Mouse (Mus musculus) megakaryocyte, embryonic 14.5 days (primary cell): ENCODE data around the gene Rab10. TPM values are rescaled to one million over a fixed set of nuclear protein-coding genes. Genes with fewer than 3 reads are reported as not detected.

Source experiments
- H3K27me3 ChIP-seq: replicated peaks from 2 replicates; pipeline ENCODE3; 2012; ENCODE audit warnings: inconsistent platforms
- H3K36me3 ChIP-seq: replicated peaks from 2 replicates; pipeline ENCODE3; 2012; ENCODE audit warnings: low read length, inconsistent platforms, mixed read lengths
- H3K4me1 ChIP-seq: 2 replicates; pipeline ENCODE4 v1.6.1; 2012; ENCODE audit warnings: inconsistent platforms
- H3K4me3 ChIP-seq: replicated peaks from 2 replicates; pipeline ENCODE3; 2012; ENCODE audit warnings: moderate library complexity, mild to moderate bottlenecking, inconsistent platforms
- H3K9me3 ChIP-seq: 2 replicates; pipeline ENCODE4 v1.6.1; 2012; ENCODE audit warnings: inconsistent platforms
- FLI1 ChIP-seq: IDR thresholded peaks from 2 replicates; pipeline ENCODE4 v1.6.1; 2012; ENCODE audit warnings: low read length, inconsistent platforms, mixed read lengths
- GATA1 ChIP-seq: IDR thresholded peaks from 3 replicates; pipeline ENCODE4 v1.6.1; 2012; ENCODE audit warnings: mixed read lengths, low read length, inconsistent platforms, borderline replicate concordance
- polyA plus RNA-seq: library from polyadenylated mRNA; stranded (reverse); fragments of >175 nt; gene quantifications from 2 replicates; pipeline ENCODE4 v1.2.3, GENCODE M21; 2012; ENCODE audit warnings: low replicate concordance; ENCODE audit not compliant: insufficient read depth

The Rab10 gene
- polyA plus RNA-seq, 1 experiment = 44.4 TPM

DNA sequence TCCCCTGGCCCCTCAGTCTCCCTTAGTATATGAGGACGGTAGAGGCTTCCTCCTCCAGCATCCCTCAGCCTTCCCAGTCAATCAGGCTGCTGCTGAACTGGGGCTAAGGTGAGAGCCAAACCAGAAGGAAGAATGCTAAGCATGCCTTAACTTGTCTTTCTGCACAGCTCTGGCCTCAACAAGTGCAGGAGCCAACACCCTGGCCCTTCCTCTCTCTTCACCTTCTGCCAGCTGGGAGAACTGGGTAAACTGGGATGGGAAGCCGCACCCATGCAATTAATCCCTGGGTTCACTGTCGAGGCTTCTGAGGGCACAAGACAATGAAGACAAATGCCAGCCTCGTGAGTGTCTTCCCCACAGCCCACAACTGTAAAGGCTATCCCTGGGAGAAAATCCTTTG lies 19.9 kb upstream of the Rab10 start:
- Histone ChIP-seq H3K9me3 (peaks cover 5% of the 10 kb centered on the region; the same call in 1 of the 2 replicates), H3K27me3 (no peaks in the 10 kb centered on the region), H3K4me1 (no peaks in the 10 kb centered on the region), H3K36me3 (no peaks in the 10 kb centered on the region), H3K4me3 (no peak overlapping the region)
- TF ChIP-seq GATA1 = no peak
- TF ChIP-seq FLI1 = no peak

DNA sequence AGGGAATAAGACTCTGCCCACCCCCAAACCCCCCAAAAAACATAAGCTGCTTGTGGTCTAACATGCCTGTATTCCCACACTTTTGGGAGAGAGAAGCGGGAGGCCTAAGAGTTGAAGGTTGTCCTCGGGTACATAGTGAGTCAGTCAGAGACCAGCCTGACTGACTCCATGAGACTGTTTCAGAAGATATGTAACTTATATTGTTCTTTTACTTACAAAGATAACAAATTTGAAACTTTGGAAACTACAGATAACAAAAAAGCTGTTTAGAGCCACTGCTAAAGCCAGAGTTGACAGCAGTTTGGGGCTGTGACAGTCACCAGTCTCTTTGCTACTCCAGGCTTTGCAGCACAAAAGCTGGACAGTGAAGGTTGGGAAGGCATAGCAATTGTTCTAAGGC lies 15.5 kb upstream of the Rab10 start:
- Histone ChIP-seq H3K9me3 (peaks cover under 1% of the 10 kb centered on the region; the same call in 1 of the 2 replicates), H3K4me1 (peaks cover 10% of the 10 kb centered on the region), H3K36me3 (no peaks in the 10 kb centered on the region), H3K4me3 (no peak overlapping the region), H3K27me3 (no peaks in the 10 kb centered on the region)
- TF ChIP-seq FLI1 = no peak
- no peak for TF ChIP-seq GATA1

- Histone ChIP-seq H3K4me3 (no peak overlapping the region), H3K4me1 (peaks cover 14% of the 10 kb centered on the region), H3K36me3 (no peaks in the 10 kb centered on the region), H3K9me3 (no peaks in the 10 kb centered on the region), H3K27me3 (no peaks in the 10 kb centered on the region)
- TF ChIP-seq GATA1 = no peak
These were observed 13.5 kb upstream of the Rab10 start for GRCm38 (mm10) chr12:3323241-3323640.

DNA sequence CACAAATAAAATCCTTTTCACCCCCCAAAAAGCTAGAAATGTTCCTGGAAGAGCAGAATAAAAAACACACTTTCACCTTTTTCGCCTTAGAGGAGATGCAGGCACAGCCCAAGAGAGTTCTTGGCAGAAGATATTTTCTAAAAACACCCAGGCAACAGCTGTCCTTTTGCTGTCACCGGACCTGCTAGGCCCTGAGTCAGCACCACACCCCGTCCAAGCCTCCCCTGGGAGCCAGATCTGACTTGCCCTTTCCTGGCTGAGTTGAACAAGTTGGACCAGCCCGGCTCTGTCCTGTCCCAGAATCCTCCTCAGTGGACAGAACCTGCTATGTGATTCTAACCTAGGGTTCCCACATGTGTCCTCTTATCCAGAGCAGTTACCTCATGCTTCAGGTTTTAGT lies 9.6 kb upstream of the Rab10 start:
- Histone ChIP-seq H3K36me3 (no peaks in the 10 kb centered on the region), H3K4me1 (peaks cover 20% of the 10 kb centered on the region), H3K27me3 (no peaks in the 10 kb centered on the region), H3K9me3 (no peaks in the 10 kb centered on the region), H3K4me3 (no peak overlapping the region)
- no peak for TF ChIP-seq FLI1
- no peak for TF ChIP-seq GATA1

GRCm38 (mm10) chr12:3316937-3317336 lies 7.2 kb upstream of the Rab10 start:
- H3K27me3 ChIP-seq = no peaks in the 10 kb centered on the region
- no peaks in the 10 kb centered on the region for H3K36me3 ChIP-seq
- TF ChIP-seq FLI1 (no peak), GATA1 (no peak)

GRCm38 (mm10) chr12:3316083-3316482 lies 6.3 kb upstream of the Rab10 start:
- Histone ChIP-seq H3K4me1 (peaks cover 22% of the 10 kb centered on the region), H3K4me3 (no peak overlapping the region), H3K9me3 (no peaks in the 10 kb centered on the region), H3K36me3 (no peaks in the 10 kb centered on the region), H3K27me3 (no peaks in the 10 kb centered on the region)
- TF ChIP-seq GATA1 (no peak), FLI1 (no peak)

More at GRCm38 (mm10) chr12:3316937-3317336, 7.2 kb upstream of the Rab10 start:
- no peak overlapping the region for H3K4me3 ChIP-seq
- peaks cover 19% of the 10 kb centered on the region for H3K4me1 ChIP-seq
- H3K9me3 ChIP-seq = no peaks in the 10 kb centered on the region

DNA sequence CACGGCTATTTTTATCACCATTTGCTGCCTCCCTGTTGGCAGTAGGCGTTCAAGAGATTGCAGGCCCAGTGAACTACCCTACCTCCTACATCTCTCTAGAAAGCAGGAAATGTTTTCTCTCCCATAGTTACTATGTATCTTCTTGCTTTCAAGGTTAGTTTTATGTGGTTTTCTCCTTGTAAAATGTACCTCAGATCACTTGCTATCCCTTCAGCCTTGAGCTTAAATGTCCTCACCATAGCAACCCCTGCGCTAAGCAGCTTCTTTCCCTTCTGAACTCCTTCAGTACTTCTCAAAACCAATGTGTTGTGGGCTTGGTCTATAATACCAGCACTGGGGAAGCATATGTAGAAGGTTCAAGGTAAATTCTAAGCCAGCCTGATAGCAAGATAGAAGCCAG lies 3.1 kb upstream of the Rab10 start:
- no peak overlapping the region for H3K4me3 ChIP-seq
- H3K9me3 ChIP-seq = no peaks in the 10 kb centered on the region
- no peaks in the 10 kb centered on the region for H3K27me3 ChIP-seq
- TF ChIP-seq FLI1 = no peak
- no peak for TF ChIP-seq GATA1
- H3K4me1 ChIP-seq = peaks cover 25% of the 10 kb centered on the region
- no peaks in the 10 kb centered on the region for H3K36me3 ChIP-seq

DNA sequence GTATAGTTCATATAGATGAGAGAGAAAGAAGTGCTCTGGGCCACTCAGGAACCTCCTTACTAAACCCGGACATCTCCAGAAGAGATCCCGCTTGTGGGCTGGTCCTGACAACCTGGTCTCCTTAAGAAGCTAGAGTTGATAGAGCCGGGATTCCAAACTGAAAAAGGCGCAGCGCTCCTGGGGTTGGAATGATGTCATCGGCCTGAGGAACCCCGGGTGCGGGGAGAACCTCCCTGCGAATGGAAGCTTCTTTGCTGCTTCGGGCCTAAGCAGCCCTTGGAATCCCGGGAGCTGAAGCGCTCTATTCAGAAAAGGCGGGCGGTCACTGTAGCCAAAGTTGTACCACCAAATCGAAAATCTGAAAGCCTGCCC lies 538 bp upstream of the Rab10 start:
- Histone ChIP-seq H3K4me1 (peaks cover 35% of the 10 kb centered on the region), H3K9me3 (no peaks in the 10 kb centered on the region), H3K27me3 (no peaks in the 10 kb centered on the region), H3K36me3 (peaks cover 2% of the 10 kb centered on the region), H3K4me3 (peak overlapping the region; percentile 94)
- no peak for TF ChIP-seq GATA1
- TF ChIP-seq FLI1 = no peak

DNA sequence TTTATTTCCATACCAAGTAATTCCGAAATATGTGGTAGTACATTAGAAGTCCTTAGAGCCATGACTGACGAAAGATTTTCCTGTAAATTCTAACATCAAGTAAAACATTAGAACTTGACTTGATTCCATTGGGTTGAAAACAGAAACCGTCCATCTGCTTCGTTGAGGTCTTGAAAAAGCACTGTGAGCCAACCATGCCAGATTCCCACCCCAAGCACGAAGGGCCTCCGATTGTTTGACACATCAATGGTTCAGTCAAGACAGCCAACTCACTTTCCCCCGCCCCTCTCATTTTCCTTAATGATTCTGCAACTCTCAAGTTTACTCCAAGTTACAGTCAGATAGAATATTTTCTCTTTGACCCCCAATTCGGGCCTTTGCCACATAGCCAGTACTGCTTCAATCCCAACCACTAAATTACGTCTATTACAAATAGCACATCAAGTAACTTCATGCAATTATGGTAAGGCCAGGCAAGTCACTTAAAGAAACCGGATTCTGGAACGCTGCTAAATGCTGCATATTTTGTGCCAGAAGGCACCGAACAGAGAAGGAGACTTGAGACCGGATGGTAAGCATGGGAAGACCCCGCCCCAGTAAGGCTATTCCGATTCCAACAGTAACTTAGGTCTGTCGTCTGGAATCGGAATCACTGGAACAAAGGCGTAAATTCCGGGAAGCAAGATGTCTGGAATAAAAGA lies 1.1 kb downstream of the Rab10 start:
- Histone ChIP-seq H3K9me3 (no peaks in the 10 kb centered on the region), H3K36me3 (peaks cover 12% of the 10 kb centered on the region), H3K4me1 (peaks cover 49% of the 10 kb centered on the region), H3K4me3 (peak overlapping the region; percentile 94), H3K27me3 (no peaks in the 10 kb centered on the region)
- TF ChIP-seq GATA1 = no peak
- TF ChIP-seq FLI1 = no peak

DNA sequence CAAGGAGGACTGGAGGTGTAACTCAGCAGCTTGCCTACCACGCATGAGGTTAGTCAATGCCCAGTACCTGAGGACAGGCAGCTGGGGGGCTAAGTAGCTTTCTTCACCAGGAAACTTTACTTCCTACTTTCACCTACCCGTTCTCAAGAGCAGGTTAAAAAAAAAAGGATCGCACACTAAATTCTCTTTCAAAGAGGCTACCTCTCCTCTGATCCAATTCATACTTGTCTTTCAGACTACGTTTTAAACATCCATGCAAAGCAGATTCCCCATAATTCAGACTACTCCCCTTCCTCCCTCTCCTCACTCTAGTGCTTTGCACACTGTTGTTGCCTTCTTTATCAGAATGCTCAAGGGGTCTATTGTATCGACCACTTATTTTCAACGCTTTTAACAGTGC lies 2.2 kb downstream of the Rab10 start:
- TF ChIP-seq GATA1 = no peak
- TF ChIP-seq FLI1 = no peak
- H3K4me3 ChIP-seq = peak overlapping the region; percentile 94
- H3K4me1 ChIP-seq = peaks cover 52% of the 10 kb centered on the region
- peaks cover 19% of the 10 kb centered on the region for H3K36me3 ChIP-seq
- no peaks in the 10 kb centered on the region for H3K9me3 ChIP-seq
- no peaks in the 10 kb centered on the region for H3K27me3 ChIP-seq
